Mouse (Mus musculus): Measurements from ENCODE around the gene Hist1h1e. TPM values are rescaled to one million over a fixed set of nuclear protein-coding genes. Genes with fewer than 3 reads are reported as not detected.

Gene Hist1h1e
- polyA plus RNA-seq (2014; fragmentation: Illumina TruSeq; extraction: RNeasy Lipid Tissue Mini Kit (QIAGEN cat#74804); ENCODE audit: low read depth, low replicate concordance), result 3.9 TPM

GRCm38 (mm10) chr13:23622175-23622671 lies at the start of gene Hist1h1e:
TSS of gene Hist1h1e (minus strand) at chr13:23622558.

GRCm38 (mm10) chr13:23620733-23621531 lies 1.4 kb downstream of the Hist1h1e start, which contains the start of gene Hist1h2be:
TSS of gene Hist1h2be (minus strand) at chr13:23621124.

GRCm38 (mm10) chr13:23581408-23582218 lies 40.7 kb downstream of the Hist1h1e start, which contains the start of gene Hist1h4d:
TSS of gene Hist1h4d (plus strand) at chr13:23581598.

GRCm38 (mm10) chr13:23575271-23575851 lies 47.0 kb downstream of the Hist1h1e start, which contains the start of gene Hist1h3d:
TSS of gene Hist1h3d (plus strand) at chr13:23575763.

GRCm38 (mm10) chr13:23573898-23574524 lies 48.3 kb downstream of the Hist1h1e start, which contains the start of the genes Hist1h2bf and Hist1h2ad:
TSS of gene Hist1h2bf (minus strand) at chr13:23574196.
TSS of gene Hist1h2ad (plus strand) at chr13:23574381.

GRCm38 (mm10) chr13:23571022-23571503 lies 51.3 kb downstream of the Hist1h1e start, which contains the start of the genes Hist1h2ae and Hist1h2bg:
TSS of gene Hist1h2ae (minus strand) at chr13:23571220.
TSS of gene Hist1h2bg (plus strand) at chr13:23571396.

Other genes with a start within 250 kb of the Hist1h1e start
- gene Abt1, start 198.7 kb downstream of the Hist1h1e start, polyA plus RNA-seq (2014; fragmentation: Illumina TruSeq; extraction: RNeasy Lipid Tissue Mini Kit (QIAGEN cat#74804); ENCODE audit: low read depth, low replicate concordance), result 5.0 TPM
- gene Btn1a1, start 156.7 kb downstream of the Hist1h1e start, polyA plus RNA-seq (2014; fragmentation: Illumina TruSeq; extraction: RNeasy Lipid Tissue Mini Kit (QIAGEN cat#74804); ENCODE audit: low read depth, low replicate concordance), result 0.19 TPM
- gene Btn2a2, start 133.7 kb downstream of the Hist1h1e start, polyA plus RNA-seq (2014; fragmentation: Illumina TruSeq; extraction: RNeasy Lipid Tissue Mini Kit (QIAGEN cat#74804); ENCODE audit: low read depth, low replicate concordance), result not detected
- gene Hist1h4h, start 91.5 kb downstream of the Hist1h1e start, polyA plus RNA-seq (2014; fragmentation: Illumina TruSeq; extraction: RNeasy Lipid Tissue Mini Kit (QIAGEN cat#74804); ENCODE audit: low read depth, low replicate concordance), result 24.5 TPM
- gene Hist1h2af, start 88.7 kb downstream of the Hist1h1e start, polyA plus RNA-seq (2014; fragmentation: Illumina TruSeq; extraction: RNeasy Lipid Tissue Mini Kit (QIAGEN cat#74804); ENCODE audit: low read depth, low replicate concordance), result not detected
- not detected for gene Hist1h3g, start 87.1 kb downstream of the Hist1h1e start, polyA plus RNA-seq (2014; fragmentation: Illumina TruSeq; extraction: RNeasy Lipid Tissue Mini Kit (QIAGEN cat#74804); ENCODE audit: low read depth, low replicate concordance)
- gene Hist1h2bh, start 79.2 kb downstream of the Hist1h1e start, polyA plus RNA-seq (2014; fragmentation: Illumina TruSeq; extraction: RNeasy Lipid Tissue Mini Kit (QIAGEN cat#74804); ENCODE audit: low read depth, low replicate concordance), result 0.24 TPM
- not detected for gene Hist1h3f, start 78.5 kb downstream of the Hist1h1e start, polyA plus RNA-seq (2014; fragmentation: Illumina TruSeq; extraction: RNeasy Lipid Tissue Mini Kit (QIAGEN cat#74804); ENCODE audit: low read depth, low replicate concordance)
- gene Hist1h4f, start 70.9 kb downstream of the Hist1h1e start, polyA plus RNA-seq (2014; fragmentation: Illumina TruSeq; extraction: RNeasy Lipid Tissue Mini Kit (QIAGEN cat#74804); ENCODE audit: low read depth, low replicate concordance), result not detected
- gene Hist1h1d, start 69.3 kb downstream of the Hist1h1e start, polyA plus RNA-seq (2014; fragmentation: Illumina TruSeq; extraction: RNeasy Lipid Tissue Mini Kit (QIAGEN cat#74804); ENCODE audit: low read depth, low replicate concordance), result 0.16 TPM
- 0.67 TPM for gene Hist1h3e, start 60.2 kb downstream of the Hist1h1e start, polyA plus RNA-seq (2014; fragmentation: Illumina TruSeq; extraction: RNeasy Lipid Tissue Mini Kit (QIAGEN cat#74804); ENCODE audit: low read depth, low replicate concordance)
- not detected for gene Hist1h2ae, start 51.3 kb downstream of the Hist1h1e start, polyA plus RNA-seq (2014; fragmentation: Illumina TruSeq; extraction: RNeasy Lipid Tissue Mini Kit (QIAGEN cat#74804); ENCODE audit: low read depth, low replicate concordance)
- 3.0 TPM for gene Hist1h2bg, start 51.2 kb downstream of the Hist1h1e start, polyA plus RNA-seq (2014; fragmentation: Illumina TruSeq; extraction: RNeasy Lipid Tissue Mini Kit (QIAGEN cat#74804); ENCODE audit: low read depth, low replicate concordance)
- gene Hist1h2bf, start 48.4 kb downstream of the Hist1h1e start, polyA plus RNA-seq (2014; fragmentation: Illumina TruSeq; extraction: RNeasy Lipid Tissue Mini Kit (QIAGEN cat#74804); ENCODE audit: low read depth, low replicate concordance), result not detected
- gene Hist1h2ad, start 48.2 kb downstream of the Hist1h1e start, polyA plus RNA-seq (2014; fragmentation: Illumina TruSeq; extraction: RNeasy Lipid Tissue Mini Kit (QIAGEN cat#74804); ENCODE audit: low read depth, low replicate concordance), result not detected
- gene Hist1h3d, start 46.8 kb downstream of the Hist1h1e start, polyA plus RNA-seq (2014; fragmentation: Illumina TruSeq; extraction: RNeasy Lipid Tissue Mini Kit (QIAGEN cat#74804); ENCODE audit: low read depth, low replicate concordance), result 0.92 TPM
- gene Hist1h4d, start 41.0 kb downstream of the Hist1h1e start, polyA plus RNA-seq (2014; fragmentation: Illumina TruSeq; extraction: RNeasy Lipid Tissue Mini Kit (QIAGEN cat#74804); ENCODE audit: low read depth, low replicate concordance), result 0.56 TPM
- 7.3 TPM for gene Hist1h2be, start 1.4 kb downstream of the Hist1h1e start, polyA plus RNA-seq (2014; fragmentation: Illumina TruSeq; extraction: RNeasy Lipid Tissue Mini Kit (QIAGEN cat#74804); ENCODE audit: low read depth, low replicate concordance)
- gene Hist1h2ac, start 61.4 kb upstream of the Hist1h1e start, polyA plus RNA-seq (2014; fragmentation: Illumina TruSeq; extraction: RNeasy Lipid Tissue Mini Kit (QIAGEN cat#74804); ENCODE audit: low read depth, low replicate concordance), result 0.42 TPM
- 128 TPM for gene Hist1h2bc, start 61.6 kb upstream of the Hist1h1e start, polyA plus RNA-seq (2014; fragmentation: Illumina TruSeq; extraction: RNeasy Lipid Tissue Mini Kit (QIAGEN cat#74804); ENCODE audit: low read depth, low replicate concordance)
- not detected for gene Hist1h1t, start 73.3 kb upstream of the Hist1h1e start, polyA plus RNA-seq (2014; fragmentation: Illumina TruSeq; extraction: RNeasy Lipid Tissue Mini Kit (QIAGEN cat#74804); ENCODE audit: low read depth, low replicate concordance)
- 0.73 TPM for gene Hist1h4c, start 75.9 kb upstream of the Hist1h1e start, polyA plus RNA-seq (2014; fragmentation: Illumina TruSeq; extraction: RNeasy Lipid Tissue Mini Kit (QIAGEN cat#74804); ENCODE audit: low read depth, low replicate concordance)
- gene Hfe, start 88.3 kb upstream of the Hist1h1e start, polyA plus RNA-seq (2014; fragmentation: Illumina TruSeq; extraction: RNeasy Lipid Tissue Mini Kit (QIAGEN cat#74804); ENCODE audit: low read depth, low replicate concordance), result 35.7 TPM
- gene Hist1h1c, start 116.2 kb upstream of the Hist1h1e start, polyA plus RNA-seq (2014; fragmentation: Illumina TruSeq; extraction: RNeasy Lipid Tissue Mini Kit (QIAGEN cat#74804); ENCODE audit: low read depth, low replicate concordance), result 73.4 TPM
- not detected for gene Hist1h3c, start 123.0 kb upstream of the Hist1h1e start, polyA plus RNA-seq (2014; fragmentation: Illumina TruSeq; extraction: RNeasy Lipid Tissue Mini Kit (QIAGEN cat#74804); ENCODE audit: low read depth, low replicate concordance)
- not detected for gene Hist1h2bb, start 124.2 kb upstream of the Hist1h1e start, polyA plus RNA-seq (2014; fragmentation: Illumina TruSeq; extraction: RNeasy Lipid Tissue Mini Kit (QIAGEN cat#74804); ENCODE audit: low read depth, low replicate concordance)
- gene Hist1h2ab, start 128.6 kb upstream of the Hist1h1e start, polyA plus RNA-seq (2014; fragmentation: Illumina TruSeq; extraction: RNeasy Lipid Tissue Mini Kit (QIAGEN cat#74804); ENCODE audit: low read depth, low replicate concordance), result not detected
- gene Hist1h3b, start 129.7 kb upstream of the Hist1h1e start, polyA plus RNA-seq (2014; fragmentation: Illumina TruSeq; extraction: RNeasy Lipid Tissue Mini Kit (QIAGEN cat#74804); ENCODE audit: low read depth, low replicate concordance), result not detected
- not detected for gene Hist1h4b, start 134.5 kb upstream of the Hist1h1e start, polyA plus RNA-seq (2014; fragmentation: Illumina TruSeq; extraction: RNeasy Lipid Tissue Mini Kit (QIAGEN cat#74804); ENCODE audit: low read depth, low replicate concordance)
- 2.5 TPM for gene Hist1h4a, start 138.7 kb upstream of the Hist1h1e start, polyA plus RNA-seq (2014; fragmentation: Illumina TruSeq; extraction: RNeasy Lipid Tissue Mini Kit (QIAGEN cat#74804); ENCODE audit: low read depth, low replicate concordance)
- gene Hist1h3a, start 139.8 kb upstream of the Hist1h1e start, polyA plus RNA-seq (2014; fragmentation: Illumina TruSeq; extraction: RNeasy Lipid Tissue Mini Kit (QIAGEN cat#74804); ENCODE audit: low read depth, low replicate concordance), result not detected
- gene Hist1h1a, start 141.1 kb upstream of the Hist1h1e start, polyA plus RNA-seq (2014; fragmentation: Illumina TruSeq; extraction: RNeasy Lipid Tissue Mini Kit (QIAGEN cat#74804); ENCODE audit: low read depth, low replicate concordance), result not detected
- 0.15 TPM for gene Trim38, start 147.4 kb upstream of the Hist1h1e start, polyA plus RNA-seq (2014; fragmentation: Illumina TruSeq; extraction: RNeasy Lipid Tissue Mini Kit (QIAGEN cat#74804); ENCODE audit: low read depth, low replicate concordance)
- gene Slc17a2, start 184.4 kb upstream of the Hist1h1e start, polyA plus RNA-seq (2014; fragmentation: Illumina TruSeq; extraction: RNeasy Lipid Tissue Mini Kit (QIAGEN cat#74804); ENCODE audit: low read depth, low replicate concordance), result not detected
- gene Slc17a3, start 216.9 kb upstream of the Hist1h1e start, polyA plus RNA-seq (2014; fragmentation: Illumina TruSeq; extraction: RNeasy Lipid Tissue Mini Kit (QIAGEN cat#74804); ENCODE audit: low read depth, low replicate concordance), result not detected
- gene Slc17a1, start 245.2 kb upstream of the Hist1h1e start, polyA plus RNA-seq (2014; fragmentation: Illumina TruSeq; extraction: RNeasy Lipid Tissue Mini Kit (QIAGEN cat#74804); ENCODE audit: low read depth, low replicate concordance), result 0.35 TPM

Data from adipose tissue, adult 10 weeks (tissue).